Mouse (Mus musculus) forebrain, embryonic 15.5 days (tissue): ENCODE measurements around the gene Kctd10. TPM values are rescaled to one million over a fixed set of nuclear protein-coding genes. Genes with fewer than 3 reads are reported as not detected.

ENCODE experiments used
- ATAC-seq: fragments of 200-750 bp; cut with Nextera tagmentation; replicated peaks from 2 replicates; pipeline ENCODE4 v1.8.0; 2017; ENCODE audit warnings: mild to moderate bottlenecking, moderate TSS enrichment, moderate library complexity
- H3K27ac ChIP-seq: fragments of 300-500 bp; sonication (generic); replicated peaks from 2 replicates; pipeline ENCODE4 v1.5.1; 2015; ENCODE audit warnings: mild to moderate bottlenecking, inconsistent platforms
- H3K27me3 ChIP-seq: fragments of 300-500 bp; sonication (generic); 2 replicates; pipeline ENCODE4 v1.6.1; 2015; ENCODE audit warnings: inconsistent platforms
- H3K36me3 ChIP-seq: fragments of 300-500 bp; sonication (generic); 2 replicates; pipeline ENCODE4 v1.6.1; 2015; ENCODE audit warnings: mild to moderate bottlenecking, inconsistent platforms
- H3K4me1 ChIP-seq: fragments of 300-500 bp; sonication (generic); 2 replicates; pipeline ENCODE4 v1.6.1; 2015; ENCODE audit warnings: inconsistent platforms
- H3K4me2 ChIP-seq: fragments of 300-500 bp; sonication (generic); replicated peaks from 2 replicates; pipeline ENCODE4 v1.6.1; 2015; ENCODE audit warnings: mild to moderate bottlenecking, inconsistent platforms
- H3K4me3 ChIP-seq: fragments of 300-500 bp; sonication (generic); 2 replicates; pipeline ENCODE4 v1.5.1; 2015; ENCODE audit warnings: mild to moderate bottlenecking, inconsistent platforms
- H3K9ac ChIP-seq: fragments of 300-500 bp; sonication (generic); replicated peaks from 2 replicates; pipeline ENCODE4 v1.6.1; 2015; ENCODE audit warnings: mild to moderate bottlenecking, inconsistent platforms
- H3K9me3 ChIP-seq: fragments of 300-500 bp; sonication (generic); 2 replicates; pipeline ENCODE4 v1.6.1; 2016; ENCODE audit warnings: inconsistent platforms
- WGBS: fragments of 180-500 bp; shearing (Covaris S2); methylation state at CpG from one replicate; pipeline ENCODE4 v1.1.7; 2015; ENCODE audit warnings: mixed read lengths; 5-methylcytosine and 5-hydroxymethylcytosine counted together
- polyA plus RNA-seq: library from polyadenylated mRNA; unstranded; fragments of >200 nt; fragmentation: Nextera tagmentation; extraction: Ambion mirVana; gene quantifications from 2 replicates; pipeline ENCODE4 v1.2.1, GENCODE M21; 2015

Kctd10 gene
- polyA plus RNA-seq, result 85.7 and 89.3 TPM in 2 replicates

DNA sequence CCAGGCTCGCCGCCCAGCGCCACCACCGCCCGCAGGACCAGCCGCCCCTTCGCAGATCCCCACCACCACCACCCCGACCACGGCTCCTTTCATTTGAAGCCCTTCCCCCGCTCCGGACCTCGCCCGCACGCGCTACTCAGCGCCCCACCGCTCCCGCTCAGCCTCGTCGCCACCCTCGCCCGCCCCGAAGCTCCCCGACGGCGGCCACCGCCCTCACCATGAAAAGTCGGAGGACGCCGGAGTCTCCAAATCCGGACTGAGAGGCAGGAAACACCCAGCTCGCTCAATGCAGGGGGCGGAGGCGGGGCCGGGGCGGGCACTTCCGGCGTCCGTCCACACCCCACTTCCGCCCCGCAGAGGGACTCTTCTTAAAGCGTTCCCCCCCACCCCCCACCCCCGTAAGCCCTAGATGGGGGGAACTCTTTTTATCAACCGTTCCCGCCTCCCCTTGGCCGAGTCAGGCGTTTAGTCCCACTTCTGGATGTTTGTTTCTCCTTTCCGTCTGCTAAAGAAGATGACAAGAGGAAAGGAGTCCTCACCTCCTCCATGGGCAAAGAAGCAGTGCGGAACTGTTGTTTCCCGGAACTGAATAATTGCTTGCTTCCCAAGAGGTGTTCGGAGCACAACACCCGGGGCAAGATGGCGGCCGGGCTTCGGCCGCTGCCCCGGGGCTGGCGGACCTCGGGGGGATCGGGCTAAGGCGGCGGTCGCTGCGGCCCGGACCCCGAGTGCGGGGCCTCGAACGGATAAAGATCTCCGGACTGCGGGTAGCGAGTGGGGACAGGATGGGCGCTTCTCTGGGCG is at the start of gene Kctd10, which contains the start of gene Ube3b:
Kctd10 (minus strand) TSS at position 300 of the 804 bp plus-strand sequence.
Ube3b (plus strand) TSS at position 399 of the 804 bp plus-strand sequence.
- peak; percentile 94 for ATAC-seq
- Histone ChIP-seq H3K9me3 (no peaks in the 10 kb centered on the region), H3K4me3 (peak within 1 kb of the TSS; percentile 64), H3K27me3 (no peaks in the 10 kb centered on the region), H3K4me1 (peaks cover 43% of the 10 kb centered on the region), H3K4me2 (peak within 1 kb of the TSS; percentile 89), H3K9ac (peak within 1 kb of the TSS; percentile 84), H3K36me3 (peaks cover 12% of the 10 kb centered on the region), H3K27ac (peak within 1 kb of the TSS; percentile 91)
- WGBS, result under 1% methylated on average over 73 of the region's 74 CpGs

DNA sequence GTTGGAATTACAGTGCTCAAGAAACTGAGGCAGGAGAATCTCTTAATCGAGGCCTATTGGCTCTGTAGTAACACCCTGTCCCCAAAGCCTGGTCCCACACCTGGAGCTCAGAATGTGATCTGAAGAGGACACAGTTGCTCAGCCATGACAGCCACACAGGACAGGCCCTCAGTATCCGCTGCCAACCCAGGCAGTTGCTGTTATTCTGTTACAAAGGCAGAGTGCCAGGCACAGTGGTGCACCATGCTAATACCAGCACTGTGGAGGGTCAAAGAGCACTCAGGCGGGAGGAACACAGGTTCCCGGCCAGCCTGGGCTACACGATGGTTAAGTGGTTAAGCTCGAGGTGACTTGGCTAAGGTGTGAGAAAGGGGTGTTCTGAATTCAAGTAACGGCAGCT is 49.5 kb upstream of the Kctd10 start:
- no peaks in the 10 kb centered on the region for H3K27me3 ChIP-seq
- H3K9me3 ChIP-seq, result no peaks in the 10 kb centered on the region
- no peak overlapping the region for H3K4me3 ChIP-seq
- no peak overlapping the region for H3K27ac ChIP-seq
- ATAC-seq, result no peak
- H3K4me1 ChIP-seq, result peaks cover 4% of the 10 kb centered on the region; the same call in 1 of the 2 replicates
- WGBS, result 88% methylated on average over 7 of the region's 7 CpGs
- H3K9ac ChIP-seq, result no peak overlapping the region
- H3K36me3 ChIP-seq, result no peaks in the 10 kb centered on the region
- no peak overlapping the region for H3K4me2 ChIP-seq

- Histone ChIP-seq H3K36me3 (no peaks in the 10 kb centered on the region), H3K4me2 (no peak overlapping the region), H3K9me3 (no peaks in the 10 kb centered on the region), H3K27ac (no peak overlapping the region), H3K27me3 (no peaks in the 10 kb centered on the region), H3K9ac (no peak overlapping the region), H3K4me3 (no peak overlapping the region), H3K4me1 (peaks cover 8% of the 10 kb centered on the region)
- WGBS, result 82% methylated on average over 18 of the region's 18 CpGs
- ATAC-seq, result no peak
These were observed 48.3 kb upstream of the Kctd10 start for GRCm38 (mm10) chr5:114428621-114429020.

DNA sequence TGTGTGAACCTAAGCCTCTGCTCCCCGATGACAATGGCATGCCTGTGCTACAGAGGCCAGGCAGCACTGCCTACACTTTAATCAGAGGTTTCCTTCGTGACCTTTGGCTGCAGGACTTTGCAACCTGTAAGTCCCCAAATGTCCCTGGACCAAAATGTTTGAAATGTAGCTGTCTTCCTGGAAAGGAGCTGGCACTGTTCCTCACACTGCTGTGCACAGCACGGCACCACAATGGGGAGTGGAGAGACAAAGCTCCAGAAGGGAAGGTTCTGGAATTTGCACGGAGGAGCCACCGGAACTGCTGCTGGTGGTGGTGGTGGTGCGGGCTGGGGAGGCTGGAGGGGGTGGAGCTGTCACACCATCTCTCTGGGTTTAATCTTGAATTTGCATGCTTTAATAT is 46.4 kb upstream of the Kctd10 start:
- 0 out of 2 replicates have a peak overlapping the region, but pooled peaks have one; percentile 3 for H3K27ac ChIP-seq
- H3K9me3 ChIP-seq, result no peaks in the 10 kb centered on the region
- H3K9ac ChIP-seq, result no peak overlapping the region
- no peaks in the 10 kb centered on the region for H3K27me3 ChIP-seq
- no peak overlapping the region for H3K4me2 ChIP-seq
- H3K4me1 ChIP-seq, result peaks cover 9% of the 10 kb centered on the region
- no peak for ATAC-seq
- H3K36me3 ChIP-seq, result no peaks in the 10 kb centered on the region
- no peak overlapping the region for H3K4me3 ChIP-seq
- 56% methylated on average over 6 of the region's 6 CpGs for WGBS

DNA sequence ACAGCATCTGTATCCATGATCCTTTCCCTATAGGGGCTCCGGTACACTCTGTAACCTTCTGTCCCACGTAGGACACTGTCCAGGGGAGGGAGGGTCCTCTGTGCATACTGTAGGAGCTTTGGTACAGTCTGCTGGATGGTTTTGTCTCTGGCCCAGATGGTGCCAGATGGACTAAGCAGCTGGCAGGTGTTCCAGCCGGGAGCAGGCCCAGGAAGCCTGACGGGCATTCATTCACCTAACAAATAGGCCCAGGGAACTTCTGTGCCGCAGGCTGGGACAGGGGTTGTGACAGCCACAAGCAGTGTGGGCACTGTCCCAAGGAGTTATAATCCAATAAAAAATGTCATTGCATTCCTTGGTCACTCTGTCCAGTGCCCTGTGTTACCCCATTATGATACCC is 43.7 kb upstream of the Kctd10 start:
- WGBS, result 60% methylated on average over 5 of the region's 5 CpGs
- no peak overlapping the region for H3K4me2 ChIP-seq
- no peak overlapping the region for H3K4me3 ChIP-seq
- peaks cover 9% of the 10 kb centered on the region for H3K4me1 ChIP-seq
- peaks cover 20% of the 10 kb centered on the region for H3K36me3 ChIP-seq
- ATAC-seq, result no peak
- H3K9me3 ChIP-seq, result no peaks in the 10 kb centered on the region
- no peak overlapping the region for H3K27ac ChIP-seq
- no peaks in the 10 kb centered on the region for H3K27me3 ChIP-seq
- H3K9ac ChIP-seq, result no peak overlapping the region

GRCm38 (mm10) chr5:114422591-114422990 is 42.3 kb upstream of the Kctd10 start:
- H3K4me1 ChIP-seq, result peaks cover 9% of the 10 kb centered on the region
- H3K4me2 ChIP-seq, result no peak overlapping the region
- H3K27me3 ChIP-seq, result no peaks in the 10 kb centered on the region
- ATAC-seq, result no peak
- 47% methylated on average over 5 of the region's 5 CpGs for WGBS
- H3K9me3 ChIP-seq, result no peaks in the 10 kb centered on the region
- peaks cover 34% of the 10 kb centered on the region for H3K36me3 ChIP-seq
- no peak overlapping the region for H3K4me3 ChIP-seq
- H3K27ac ChIP-seq, result no peak overlapping the region
- no peak overlapping the region for H3K9ac ChIP-seq

- peaks cover 7% of the 10 kb centered on the region for H3K4me1 ChIP-seq
- H3K27ac ChIP-seq, result no peak overlapping the region
- no peak overlapping the region for H3K9ac ChIP-seq
- H3K36me3 ChIP-seq, result peaks cover 42% of the 10 kb centered on the region
- no peak overlapping the region for H3K4me2 ChIP-seq
- no peak overlapping the region for H3K4me3 ChIP-seq
- H3K9me3 ChIP-seq, result no peaks in the 10 kb centered on the region
- no peak for ATAC-seq
- 83% methylated on average over 11 of the region's 11 CpGs for WGBS
- no peaks in the 10 kb centered on the region for H3K27me3 ChIP-seq
These were observed 41.4 kb upstream of the Kctd10 start for GRCm38 (mm10) chr5:114421561-114422298.

GRCm38 (mm10) chr5:114418541-114418940 is 38.2 kb upstream of the Kctd10 start:
- Histone ChIP-seq H3K9me3 (no peaks in the 10 kb centered on the region), H3K27me3 (no peaks in the 10 kb centered on the region), H3K36me3 (peaks cover 74% of the 10 kb centered on the region), H3K4me2 (no peak overlapping the region), H3K4me3 (no peak overlapping the region), H3K27ac (no peak overlapping the region), H3K9ac (no peak overlapping the region), H3K4me1 (peaks cover under 1% of the 10 kb centered on the region; the same call in 1 of the 2 replicates)
- WGBS, result 81% methylated on average over 8 of the region's 8 CpGs
- ATAC-seq, result no peak

- Histone ChIP-seq H3K4me1 (no peaks in the 10 kb centered on the region), H3K9me3 (no peaks in the 10 kb centered on the region), H3K27me3 (no peaks in the 10 kb centered on the region), H3K4me2 (no peak overlapping the region), H3K9ac (no peak overlapping the region), H3K4me3 (no peak overlapping the region), H3K36me3 (peaks cover 91% of the 10 kb centered on the region), H3K27ac (no peak overlapping the region)
- WGBS, result 91% methylated on average over 8 of the region's 8 CpGs
- ATAC-seq, result no peak
These were observed 36.5 kb upstream of the Kctd10 start for GRCm38 (mm10) chr5:114416855-114417254.

DNA sequence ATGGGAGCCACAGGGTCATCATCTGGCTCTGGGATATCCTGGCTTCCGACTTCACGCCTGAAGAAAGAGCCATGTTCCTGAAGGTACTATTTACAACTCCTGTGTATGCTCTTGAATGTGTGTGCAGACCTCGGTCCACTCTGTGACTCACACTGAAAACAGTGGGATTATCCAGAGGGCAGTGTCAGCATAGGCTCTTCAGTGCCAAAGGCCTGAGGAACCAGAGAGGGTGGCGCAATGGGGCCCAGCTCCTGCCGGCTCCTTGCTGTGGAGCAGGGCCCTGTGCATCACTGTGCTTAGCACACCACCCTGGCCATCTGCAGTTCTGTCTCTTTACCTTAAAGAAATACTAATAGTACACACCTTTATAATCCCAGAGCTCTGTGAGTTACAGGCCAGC is 35.3 kb upstream of the Kctd10 start:
- H3K4me3 ChIP-seq, result no peak overlapping the region
- ATAC-seq, result no peak
- 97% methylated on average over 5 of the region's 5 CpGs for WGBS
- no peak overlapping the region for H3K27ac ChIP-seq
- no peaks in the 10 kb centered on the region for H3K9me3 ChIP-seq
- peaks cover 99% of the 10 kb centered on the region for H3K36me3 ChIP-seq
- H3K27me3 ChIP-seq, result no peaks in the 10 kb centered on the region
- H3K4me1 ChIP-seq, result no peaks in the 10 kb centered on the region
- H3K4me2 ChIP-seq, result no peak overlapping the region
- H3K9ac ChIP-seq, result no peak overlapping the region

- Histone ChIP-seq H3K4me1 (no peaks in the 10 kb centered on the region), H3K9me3 (no peaks in the 10 kb centered on the region), H3K27me3 (no peaks in the 10 kb centered on the region), H3K36me3 (peaks cover 100% of the 10 kb centered on the region), H3K4me3 (no peak overlapping the region), H3K9ac (no peak overlapping the region), H3K4me2 (no peak overlapping the region), H3K27ac (no peak overlapping the region)
- 87% methylated on average over 16 of the region's 16 CpGs for WGBS
- ATAC-seq, result no peak
These were observed 32.9 kb upstream of the Kctd10 start for GRCm38 (mm10) chr5:114413067-114413735.
